Mouse (Mus musculus) stomach, embryonic 15.5 days (tissue): Measurements from ENCODE around the gene Msantd3. TPM values are rescaled to one million over a fixed set of nuclear protein-coding genes. Genes with fewer than 3 reads are reported as not detected.

Source experiments
- polyA plus RNA-seq: library from polyadenylated mRNA; unstranded; fragments of >200 nt; fragmentation: Nextera tagmentation; extraction: Ambion mirVana; gene quantifications from 2 replicates; pipeline ENCODE4 v1.2.1, GENCODE M21; 2015

Gene Msantd3
- polyA plus RNA-seq, 1 experiment from 2014 or later, result 20.7 TPM

Other genes with a start within 250 kb of the Msantd3 start
- 44.1 and 53.1 TPM in 2 replicates for gene Tex10, start 66.5 kb upstream of the Msantd3 start, polyA plus RNA-seq
- 52.2 and 53.9 TPM in 2 replicates for gene Tmeff1, start 45.2 kb downstream of the Msantd3 start, polyA plus RNA-seq
- 0.59 and 1.2 TPM in 2 replicates for gene Cavin4, start 123.6 kb downstream of the Msantd3 start, polyA plus RNA-seq